Mouse (Mus musculus) lung, embryonic 14.5 days (tissue): ENCODE results near the gene Uba7. TPM values are rescaled to one million over a fixed set of nuclear protein-coding genes. Genes with fewer than 3 reads are reported as not detected.

Experiments
- ATAC-seq: fragments of 200-750 bp; cut with Nextera tagmentation; 2 replicates; pipeline ENCODE4 v1.8.0; 2017; ENCODE audit warnings: mild to moderate bottlenecking, moderate TSS enrichment, moderate library complexity; ENCODE audit not compliant: insufficient read depth
- DNase-seq: peaks from one replicate; pipeline ENCODE4 v3.0.0-alpha.2; 2015
- H3K27ac ChIP-seq: fragments of 300-500 bp; sonication (generic); 2 replicates; pipeline ENCODE4 v1.5.1; 2014; ENCODE audit warnings: low read depth, mild to moderate bottlenecking, moderate library complexity
- H3K27me3 ChIP-seq: fragments of 300-500 bp; sonication (generic); 2 replicates; pipeline ENCODE4 v1.6.1; 2014; ENCODE audit warnings: low read length, control low read depth; ENCODE audit not compliant: insufficient read depth
- H3K36me3 ChIP-seq: fragments of 300-500 bp; sonication (generic); 2 replicates; pipeline ENCODE4 v1.6.1; 2014; ENCODE audit warnings: control low read depth; ENCODE audit not compliant: insufficient read depth
- H3K4me1 ChIP-seq: fragments of 300-500 bp; sonication (generic); 2 replicates; pipeline ENCODE4 v1.6.1; 2014; ENCODE audit warnings: antibody characterized with exemption, control low read depth; ENCODE audit not compliant: insufficient read depth
- H3K4me2 ChIP-seq: fragments of 300-500 bp; sonication (generic); 2 replicates; pipeline ENCODE4 v1.6.1; 2014; ENCODE audit warnings: mild to moderate bottlenecking
- H3K4me3 ChIP-seq: fragments of 300-500 bp; sonication (generic); 2 replicates; pipeline ENCODE4 v1.5.1; 2014; ENCODE audit warnings: low read depth, low read length
- H3K9ac ChIP-seq: fragments of 300-500 bp; sonication (generic); 2 replicates; pipeline ENCODE4 v1.6.1; 2014
- H3K9me3 ChIP-seq: fragments of 300-500 bp; sonication (generic); 2 replicates; pipeline ENCODE4 v1.6.1; 2016; ENCODE audit warnings: low read depth, low read length, control low read depth
- CTCF ChIP-seq: IDR thresholded peaks from 2 replicates; pipeline ENCODE4 v1.5.1; 2016; ENCODE audit warnings: antibody characterized with exemption, low read depth
- WGBS: fragments of 180-500 bp; shearing (Covaris S2); extraction: QIAGEN DNeasy Blood & Tissue Kit; methylation state at CpG from one replicate; pipeline ENCODE4 v1.1.7; 2014; 5-methylcytosine and 5-hydroxymethylcytosine counted together
- polyA plus RNA-seq: library from polyadenylated mRNA; unstranded; fragments of >200 nt; fragmentation: Nextera tagmentation; extraction: Ambion mirVana; gene quantifications from 2 replicates; pipeline ENCODE4 v1.2.1, GENCODE M21; 2014

Gene Uba7
- polyA plus RNA-seq, 1 experiment from 2014 or later, result 18.1 TPM

GRCm38 (mm10) chr9:107935790-107936214, 39.5 kb upstream of the Uba7 start:
- DNase-seq (peak; percentile 56), ATAC-seq (peak; percentile 48; the same call in 1 of the 2 replicates)
- no peak overlapping the region for H3K27ac ChIP-seq
- H3K4me2 ChIP-seq, result peak overlapping the region; percentile 95
- H3K4me3 ChIP-seq, result peak overlapping the region; percentile 50
- no peaks in the 10 kb centered on the region; the same call in 1 of the 2 replicates for H3K4me1 ChIP-seq
- no peaks in the 10 kb centered on the region for H3K36me3 ChIP-seq
- H3K9ac ChIP-seq, result peak overlapping the region; percentile 58
- WGBS, result under 1% methylated on average over 41 of the region's 41 CpGs
- H3K9me3 ChIP-seq, result no peaks in the 10 kb centered on the region
- TF ChIP-seq CTCF, result no peak
- peaks cover 16% of the 10 kb centered on the region; the same call in 1 of the 2 replicates for H3K27me3 ChIP-seq

- 3% methylated on average over 29 of the region's 29 CpGs for WGBS
- Histone ChIP-seq H3K9ac (peak overlapping the region; percentile 58), H3K4me1 (no peaks in the 10 kb centered on the region; the same call in 1 of the 2 replicates), H3K4me2 (peak overlapping the region; percentile 95), H3K27ac (no peak overlapping the region), H3K36me3 (no peaks in the 10 kb centered on the region), H3K9me3 (no peaks in the 10 kb centered on the region), H3K27me3 (peaks cover 16% of the 10 kb centered on the region; the same call in 1 of the 2 replicates), H3K4me3 (peak overlapping the region; percentile 50)
- DNase-seq (peak; percentile 19), ATAC-seq (peak; percentile 47; the same call in 1 of the 2 replicates)
- TF ChIP-seq CTCF, result no peak
Observed at GRCm38 (mm10) chr9:107936215-107936822, 39.0 kb upstream of the Uba7 start.

GRCm38 (mm10) chr9:107936831-107937230, 38.5 kb upstream of the Uba7 start:
- no peaks in the 10 kb centered on the region for H3K9me3 ChIP-seq
- H3K4me1 ChIP-seq, result no peaks in the 10 kb centered on the region; the same call in 1 of the 2 replicates
- WGBS, result 17% methylated on average over 3 of the region's 3 CpGs
- peak overlapping the region; percentile 50 for H3K4me3 ChIP-seq
- H3K36me3 ChIP-seq, result no peaks in the 10 kb centered on the region
- DNase-seq, result no peak
- H3K27ac ChIP-seq, result no peak overlapping the region
- peak overlapping the region; percentile 95 for H3K4me2 ChIP-seq
- ATAC-seq, result no peak
- no peak for TF ChIP-seq CTCF
- peak overlapping the region; percentile 58; the same call in 1 of the 2 replicates for H3K9ac ChIP-seq
- peaks cover 16% of the 10 kb centered on the region; the same call in 1 of the 2 replicates for H3K27me3 ChIP-seq

- Histone ChIP-seq H3K9me3 (no peaks in the 10 kb centered on the region), H3K9ac (no peak overlapping the region), H3K4me2 (no peak overlapping the region), H3K36me3 (no peaks in the 10 kb centered on the region), H3K4me1 (peaks cover 6% of the 10 kb centered on the region; the same call in 1 of the 2 replicates), H3K27me3 (no peaks in the 10 kb centered on the region), H3K27ac (no peak overlapping the region), H3K4me3 (no peak overlapping the region)
- TF ChIP-seq CTCF, result no peak
- ATAC-seq (no peak), DNase-seq (no peak)
- WGBS, result 80% methylated on average over 31 of the region's 31 CpGs
Observed at GRCm38 (mm10) chr9:107947241-107948194, 27.8 kb upstream of the Uba7 start.

GRCm38 (mm10) chr9:107949184-107949921, 26.0 kb upstream of the Uba7 start:
- DNase-seq (no peak), ATAC-seq (no peak)
- Histone ChIP-seq H3K9me3 (no peaks in the 10 kb centered on the region), H3K9ac (no peak overlapping the region), H3K36me3 (no peaks in the 10 kb centered on the region), H3K27ac (no peak overlapping the region), H3K4me3 (no peak overlapping the region), H3K4me1 (peaks cover 6% of the 10 kb centered on the region; the same call in 1 of the 2 replicates), H3K4me2 (no peak overlapping the region), H3K27me3 (no peaks in the 10 kb centered on the region)
- WGBS, result 84% methylated on average over 13 of the region's 13 CpGs
- TF ChIP-seq CTCF, result no peak

GRCm38 (mm10) chr9:107949922-107950235, 25.4 kb upstream of the Uba7 start, which contains the start of gene Traip:
TSS of gene Traip (plus strand) at chr9:107950136.
- peak within 1 kb of the TSS; percentile 43 for H3K9ac ChIP-seq
- H3K27ac ChIP-seq, result peak within 1 kb of the TSS; percentile 47
- peaks cover 6% of the 10 kb centered on the region; the same call in 1 of the 2 replicates for H3K4me1 ChIP-seq
- no peak for TF ChIP-seq CTCF
- DNase-seq (no peak), ATAC-seq (no peak)
- WGBS, result 85% methylated on average over 10 of the region's 10 CpGs
- no peaks in the 10 kb centered on the region for H3K27me3 ChIP-seq
- H3K4me2 ChIP-seq, result peak within 1 kb of the TSS; percentile 64
- H3K36me3 ChIP-seq, result no peaks in the 10 kb centered on the region
- H3K4me3 ChIP-seq, result peak within 1 kb of the TSS; percentile 72
- no peaks in the 10 kb centered on the region for H3K9me3 ChIP-seq
